Comparison of ENCODE assay signal across 12 mouse cellular contexts in genomic region chr17:47796968-47797367, GRCm38 (mm10). TPM values are rescaled to one million over a fixed set of nuclear protein-coding genes. Genes with fewer than 3 reads are reported as not detected.
DNase-seq lines count a peak whose midpoint lies in the region; ATAC-seq and TF ChIP-seq lines count a peak whose summit lies in the region.
"Had no signal": no experiment of that assay in that cellular context is flagged by ENCODE, and none has a peak within 500 bp of the region (broad histone marks: within the 10 kb centered on the region; RNA-seq: fewer than 3 reads in every experiment).

No protein-coding gene starts in this region.

- no peak for TF ChIP-seq EP300 in heart, postnatal 0 days (IDR thresholded peaks at IDR 0.05; ENCODE audit: low read depth)

- peaks cover 3% of the 10 kb centered on the region; the same call in 1 of the 2 replicates for H3K4me1 ChIP-seq in heart, postnatal 0 days (ENCODE audit: control insufficient read depth, insufficient read depth)
- H3K4me1 ChIP-seq in heart, embryonic 10.5 days = peaks cover 55% of the 10 kb centered on the region
- no peaks in the 10 kb centered on the region for H3K4me1 ChIP-seq in lung, embryonic 14.5 days (ENCODE audit: insufficient read depth)
- peaks cover 57% of the 10 kb centered on the region for H3K4me1 ChIP-seq in E14TG2a.4 (replicated peaks; ENCODE audit: low read depth, low read length)
- H3K4me1 ChIP-seq in heart, embryonic 12.5 days (replicated peaks) = peaks cover 35% of the 10 kb centered on the region

- no peak for DNase-seq in heart, postnatal 0 days (ENCODE audit: low spot score)
- no peak for DNase-seq in heart, embryonic 10.5 days (ENCODE audit: low spot score)
- DNase-seq in lung, embryonic 14.5 days = peak; percentile 31
- no peak for DNase-seq in lung, postnatal 25 days (ENCODE audit: low spot score)
- DNase-seq in induced T-regulatory cell, adult 2 months (ENCODE audit: low read depth) = peak; percentile 49
- DNase-seq in ovary, postnatal 14 days (ENCODE audit: low spot score) = no peak
- DNase-seq: cerebellum, adult 8-10 months; right cerebral cortex, postnatal 14 days had no signal

- peak; percentile 20; the same call in 1 of the 2 replicates for TF ChIP-seq CTCF in heart, postnatal 0 days (IDR thresholded peaks at IDR 0.05; ENCODE audit: low read depth)
- peak; percentile 22; the same call in 1 of the 2 replicates for TF ChIP-seq CTCF in lung, embryonic 14.5 days (IDR thresholded peaks at IDR 0.05; ENCODE audit: low read depth)
- TF ChIP-seq CTCF in E14TG2a.4 (conservative IDR thresholded peaks at IDR 0.05; ENCODE audit: low read length) = peak; percentile 72

- ATAC-seq in heart, postnatal 0 days (ENCODE audit: insufficient read depth, low read depth) = no peak
- ATAC-seq in lung, embryonic 14.5 days (ENCODE audit: insufficient read depth) = no peak
- no peak for ATAC-seq in heart, embryonic 12.5 days (ENCODE audit: insufficient number of reproducible peaks, low FRiP score)

- H3K4me3 ChIP-seq in heart, postnatal 0 days (ENCODE audit: low read depth, low read length) = no peak overlapping the region
- H3K4me3 ChIP-seq in heart, embryonic 10.5 days = no peak overlapping the region
- H3K4me3 ChIP-seq in lung, embryonic 14.5 days (ENCODE audit: low read depth, low read length) = no peak overlapping the region
- H3K4me3 ChIP-seq in E14TG2a.4 (replicated peaks; ENCODE audit: low read length) = no peak overlapping the region
- H3K4me3 ChIP-seq in heart, embryonic 12.5 days = no peak overlapping the region
- H3K4me3 ChIP-seq: midbrain, embryonic 12.5 days; neural tube, embryonic 15.5 days had no signal

- no peaks in the 10 kb centered on the region for H3K36me3 ChIP-seq in heart, postnatal 0 days (replicated peaks; ENCODE audit: control insufficient read depth, insufficient read depth, low read length)
- peaks cover under 1% of the 10 kb centered on the region; the same call in 1 of the 2 replicates for H3K36me3 ChIP-seq in heart, embryonic 10.5 days
- H3K36me3 ChIP-seq in lung, embryonic 14.5 days (ENCODE audit: insufficient read depth) = no peaks in the 10 kb centered on the region
- H3K36me3 ChIP-seq in E14TG2a.4 (ENCODE audit: insufficient read depth, low read length) = peaks cover 2% of the 10 kb centered on the region
- no peaks in the 10 kb centered on the region for H3K36me3 ChIP-seq in heart, embryonic 12.5 days
- H3K36me3 ChIP-seq: midbrain, embryonic 12.5 days; neural tube, embryonic 15.5 days had no signal

- H3K9ac ChIP-seq in heart, postnatal 0 days (replicated peaks; ENCODE audit: low read depth, low read length) = no peak overlapping the region
- no peak overlapping the region for H3K9ac ChIP-seq in lung, embryonic 14.5 days
- no peak overlapping the region for H3K9ac ChIP-seq in heart, embryonic 12.5 days
- H3K9ac ChIP-seq: midbrain, embryonic 12.5 days; neural tube, embryonic 15.5 days had no signal

- WGBS in heart, postnatal 0 days = 62% methylated on average over 4 of the region's 4 CpGs
- WGBS in heart, embryonic 10.5 days = 70% methylated on average over 4 of the region's 4 CpGs
- 68% methylated on average over 4 of the region's 4 CpGs for WGBS in lung, embryonic 14.5 days
- WGBS in heart, embryonic 12.5 days = 58% methylated on average over 4 of the region's 4 CpGs

- no peaks in the 10 kb centered on the region for H3K27me3 ChIP-seq in heart, postnatal 0 days (ENCODE audit: control insufficient read depth, insufficient read depth, low read length)
- peaks cover 2% of the 10 kb centered on the region; the same call in 1 of the 2 replicates for H3K27me3 ChIP-seq in heart, embryonic 10.5 days (ENCODE audit: insufficient read depth, poor library complexity, severe bottlenecking)
- H3K27me3 ChIP-seq in lung, embryonic 14.5 days (ENCODE audit: insufficient read depth, low read length) = no peaks in the 10 kb centered on the region
- peaks cover 10% of the 10 kb centered on the region for H3K27me3 ChIP-seq in E14TG2a.4 (ENCODE audit: insufficient read depth, low read length)
- H3K27me3 ChIP-seq in heart, embryonic 12.5 days (replicated peaks) = no peaks in the 10 kb centered on the region

- no peak overlapping the region for H3K27ac ChIP-seq in heart, postnatal 0 days (ENCODE audit: low read depth)
- H3K27ac ChIP-seq in heart, embryonic 10.5 days = no peak overlapping the region
- no peak overlapping the region for H3K27ac ChIP-seq in lung, embryonic 14.5 days (ENCODE audit: low read depth)
- no peak overlapping the region for H3K27ac ChIP-seq in heart, embryonic 12.5 days (ENCODE audit: poor library complexity, severe bottlenecking)
- H3K27ac ChIP-seq: neural tube, embryonic 15.5 days had no signal

- no peaks in the 10 kb centered on the region for H3K9me3 ChIP-seq in heart, postnatal 0 days (replicated peaks; ENCODE audit: control insufficient read depth, low read length)
- no peaks in the 10 kb centered on the region for H3K9me3 ChIP-seq in heart, embryonic 10.5 days
- no peaks in the 10 kb centered on the region for H3K9me3 ChIP-seq in lung, embryonic 14.5 days (ENCODE audit: low read depth, low read length)
- H3K9me3 ChIP-seq in E14TG2a.4 (ENCODE audit: low read length) = no peaks in the 10 kb centered on the region
- peaks cover 3% of the 10 kb centered on the region for H3K9me3 ChIP-seq in heart, embryonic 12.5 days (replicated peaks)
- H3K9me3 ChIP-seq: midbrain, embryonic 12.5 days; neural tube, embryonic 15.5 days had no signal

- H3K4me2 ChIP-seq in heart, postnatal 0 days (ENCODE audit: low read depth, low read length) = no peak overlapping the region
- no peak overlapping the region for H3K4me2 ChIP-seq in lung, embryonic 14.5 days
- no peak overlapping the region for H3K4me2 ChIP-seq in heart, embryonic 12.5 days
- H3K4me2 ChIP-seq: midbrain, embryonic 12.5 days; neural tube, embryonic 15.5 days had no signal

RNA-seq across cellular contexts. Expression of gene Mdfi, which starts 37.5 kb away (rescaled TPM):
- total RNA-seq in heart, postnatal 0 days (2014; rRNA removed; ENCODE audit: low replicate concordance) = 64.6 and 68.2 TPM in 2 replicates
- polyA plus RNA-seq in heart, postnatal 0 days (2015; fragmentation: Nextera tagmentation; extraction: Ambion mirVana) = 6.2 and 6.7 TPM in 2 replicates
- polyA plus RNA-seq in heart, embryonic 10.5 days (2016; fragmentation: Nextera tagmentation; extraction: Ambion mirVana) = 15.3 and 17.7 TPM in 2 replicates
- 38.8 and 43.6 TPM in 2 replicates for polyA plus RNA-seq in lung, embryonic 14.5 days (2014; fragmentation: Nextera tagmentation; extraction: Ambion mirVana)
- polyA plus RNA-seq in heart, embryonic 12.5 days (2016; fragmentation: Nextera tagmentation; extraction: Ambion mirVana) = 11.1 and 11.2 TPM in 2 replicates

Comparison
In these comparisons a context has a peak if more than half of its experiments do, and no peak if none do; other contexts are left out.
1. DNase-seq: peak in lung, embryonic 14.5 days (single experiment) and induced T-regulatory cell, adult 2 months (single experiment); none in heart, postnatal 0 days (single experiment), heart, embryonic 10.5 days (single experiment), lung, postnatal 25 days (single experiment) and ovary, postnatal 14 days (single experiment).
2. CTCF ChIP-seq: peak in every context shown above with its lines; median percentile 72 in E14TG2a.4; 22 in lung, embryonic 14.5 days; 20 in heart, postnatal 0 days.